Mouse (Mus musculus): ENCODE measurements around the gene Tmem236. TPM values are rescaled to one million over a fixed set of nuclear protein-coding genes. Genes with fewer than 3 reads are reported as not detected.

Tmem236 gene
- 0.25 TPM in 1 of 2 replicates, not detected in the other for total RNA-seq (2017)

DNA sequence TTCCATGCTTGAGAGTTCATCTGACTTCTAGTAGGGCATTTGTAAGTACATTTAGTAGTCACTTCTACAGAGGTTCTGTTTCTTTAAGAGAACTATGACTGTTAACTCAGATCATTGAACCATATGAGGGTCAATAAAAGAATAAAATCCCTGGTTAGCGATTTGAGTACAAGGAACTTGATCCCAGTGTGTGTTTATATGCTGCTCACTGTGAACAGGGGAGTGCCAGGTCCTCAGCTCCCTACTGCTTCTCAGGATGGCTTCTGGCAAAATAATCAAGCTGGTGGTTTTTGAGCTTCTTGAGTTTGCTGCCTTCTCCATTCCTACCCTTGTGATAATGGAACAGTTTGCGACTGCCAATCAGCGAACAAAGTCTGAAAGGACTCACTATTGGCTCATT is at the start of gene Tmem236:
Tmem236 (plus strand) TSS at position 190 of the 400 bp plus-strand sequence.
- no peak for ATAC-seq (ENCODE audit: extremely low read depth, insufficient number of reproducible peaks, low FRiP score, poor library complexity, severe bottlenecking)

DNA sequence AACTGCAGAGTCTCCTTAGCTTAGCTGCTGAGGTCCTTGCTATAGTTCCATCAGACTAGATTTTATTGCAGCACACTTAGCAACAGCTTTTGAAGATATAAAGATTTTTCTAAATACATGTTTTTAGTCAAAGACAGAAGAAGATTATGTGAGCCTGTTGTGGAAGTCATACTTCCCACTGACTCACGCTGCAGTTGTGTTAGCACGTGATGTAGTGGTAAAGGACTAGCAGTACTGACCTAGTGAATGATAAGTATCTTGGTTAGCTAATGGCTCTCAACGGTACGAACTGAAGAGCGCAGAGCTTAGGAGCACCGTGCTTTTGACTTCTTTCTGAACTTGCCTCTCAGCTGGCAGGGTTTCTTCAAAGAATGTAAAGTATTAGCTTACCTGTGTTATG is 47.9 kb upstream of the Tmem236 start:
- no peak for ATAC-seq (ENCODE audit: extremely low read depth, insufficient number of reproducible peaks, low FRiP score, poor library complexity, severe bottlenecking)

DNA sequence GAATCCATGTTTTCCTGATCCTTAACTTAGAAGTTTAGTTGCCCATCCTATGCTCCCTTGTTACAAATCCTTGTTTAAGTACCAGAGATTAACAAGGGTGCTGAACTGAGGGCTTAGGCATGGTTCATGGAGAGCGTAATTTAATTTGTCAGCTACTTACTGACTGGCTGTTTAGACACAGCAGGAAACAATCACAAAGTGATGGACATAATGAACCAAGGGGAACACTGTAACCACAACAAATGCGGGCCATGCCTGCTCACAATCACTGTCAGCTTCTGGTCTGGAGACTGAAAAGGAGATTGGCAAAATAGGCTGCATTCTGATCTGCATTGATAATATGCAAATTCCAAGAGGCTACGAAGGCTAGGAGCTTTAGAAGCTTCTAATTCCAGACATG is 46.7 kb upstream of the Tmem236 start:
- no peak for ATAC-seq (ENCODE audit: extremely low read depth, insufficient number of reproducible peaks, low FRiP score, poor library complexity, severe bottlenecking)

DNA sequence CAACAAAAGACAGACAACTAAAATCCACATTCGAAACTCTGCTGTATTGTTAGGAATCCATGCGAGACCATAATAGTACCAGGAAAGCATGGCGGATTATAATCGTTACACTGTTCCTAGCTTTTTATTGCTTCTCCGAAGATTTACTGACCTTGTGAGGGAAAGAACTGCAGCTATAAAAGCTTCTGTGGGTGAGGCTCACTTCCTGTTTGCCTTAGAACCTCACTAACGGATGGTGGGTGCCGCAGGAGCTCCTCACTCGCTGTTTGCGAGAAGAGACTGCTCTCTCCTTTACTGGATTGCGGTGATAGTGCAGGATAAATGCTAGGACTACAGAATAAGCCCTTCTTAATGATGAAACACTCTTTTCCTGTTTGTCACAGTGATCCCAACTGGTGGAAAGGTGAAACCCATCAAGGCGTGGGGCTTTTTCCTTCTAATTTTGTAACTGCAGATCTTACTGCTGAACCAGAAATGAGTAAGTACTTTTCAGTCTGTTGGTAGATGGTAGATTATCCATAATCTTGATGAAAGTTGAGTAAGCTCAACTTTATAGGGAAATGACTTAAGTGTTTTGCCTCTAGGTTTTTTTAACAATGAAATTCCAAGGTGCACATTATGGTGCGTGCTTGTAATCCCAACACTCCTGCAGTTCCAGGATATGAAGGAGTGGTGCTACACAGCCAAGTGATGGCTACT is 43.5 kb upstream of the Tmem236 start:
- ATAC-seq (ENCODE audit: extremely low read depth, insufficient number of reproducible peaks, low FRiP score, poor library complexity, severe bottlenecking) = no peak

DNA sequence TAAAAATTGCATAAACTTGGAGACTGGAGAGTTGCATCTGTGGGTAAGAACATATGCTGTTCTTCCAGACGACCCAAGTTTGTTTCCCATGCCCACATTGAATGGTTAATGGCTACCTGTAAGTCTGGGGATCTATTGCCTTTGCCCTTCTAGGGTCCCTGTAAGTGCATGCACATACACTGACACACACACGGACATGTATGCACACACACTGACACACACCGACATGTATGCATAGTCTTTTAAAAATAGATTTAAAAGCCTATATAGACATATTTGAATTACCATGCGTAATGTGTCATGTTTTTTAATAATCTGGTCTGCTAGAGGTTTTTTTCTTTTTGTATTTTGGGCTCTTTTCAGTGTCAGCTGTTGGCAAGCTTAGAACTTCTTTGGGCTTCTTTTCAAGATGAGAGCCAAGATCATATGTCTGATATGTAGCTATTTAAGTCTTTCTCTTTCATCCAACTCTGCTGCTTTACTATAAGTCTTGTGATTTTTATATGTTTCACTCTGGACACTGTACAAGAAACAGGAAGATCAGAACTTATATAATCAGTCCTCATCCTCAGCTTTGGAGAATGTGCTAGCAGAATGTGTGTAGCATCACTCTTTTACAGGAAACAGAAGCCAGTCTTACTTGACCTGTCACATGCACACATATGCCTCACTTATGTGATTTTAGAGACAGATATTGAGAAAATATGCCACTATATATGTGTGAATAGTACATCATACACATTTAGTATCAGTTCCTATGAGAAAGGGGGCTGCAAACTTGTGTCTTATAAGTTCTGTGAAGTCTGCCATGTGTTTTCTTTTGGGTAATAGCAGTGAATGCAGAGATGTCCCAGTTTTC is 41.6 kb upstream of the Tmem236 start:
- no peak for ATAC-seq (ENCODE audit: extremely low read depth, insufficient number of reproducible peaks, low FRiP score, poor library complexity, severe bottlenecking)

DNA sequence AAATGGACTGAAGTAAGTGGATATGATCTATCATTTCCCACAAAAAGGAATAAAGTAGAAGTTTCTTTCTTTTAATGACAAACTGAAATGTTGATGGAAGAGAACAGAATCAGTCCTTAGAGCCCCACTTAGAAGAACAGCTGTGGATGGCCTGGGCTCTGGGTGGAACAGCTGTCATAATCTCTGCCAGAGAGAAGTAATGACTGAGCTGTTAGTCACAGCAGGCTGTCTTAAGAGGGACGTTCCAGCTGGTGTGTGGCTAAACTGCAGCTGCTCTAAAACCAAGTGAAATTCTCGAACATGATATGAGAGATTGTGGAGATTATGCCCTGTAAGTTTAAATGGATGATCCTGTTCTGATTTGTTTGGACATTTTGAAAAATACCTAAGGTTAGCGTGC is 37.4 kb upstream of the Tmem236 start:
- ATAC-seq (ENCODE audit: extremely low read depth, insufficient number of reproducible peaks, low FRiP score, poor library complexity, severe bottlenecking) = no peak

DNA sequence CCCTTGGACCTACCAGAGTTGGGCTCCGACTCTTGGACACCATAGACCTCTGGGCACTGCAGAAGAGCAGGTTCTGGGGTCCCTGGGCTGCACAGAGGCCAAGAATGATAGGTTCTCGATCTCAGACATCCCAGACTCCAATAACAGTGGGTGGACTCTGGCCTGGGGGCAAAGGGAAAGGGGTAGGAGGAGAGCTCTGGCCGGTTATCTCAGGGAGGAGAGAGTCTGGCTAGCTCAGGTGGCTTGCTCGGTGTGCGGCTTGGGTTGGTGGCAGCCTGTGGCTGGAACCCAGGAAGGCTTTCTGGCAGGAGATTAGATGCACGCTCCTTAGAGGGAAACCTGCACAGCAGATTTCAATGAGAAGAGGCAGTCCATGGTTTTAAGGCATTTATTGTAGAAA is 34.7 kb upstream of the Tmem236 start:
- no peak for ATAC-seq (ENCODE audit: extremely low read depth, insufficient number of reproducible peaks, low FRiP score, poor library complexity, severe bottlenecking)

DNA sequence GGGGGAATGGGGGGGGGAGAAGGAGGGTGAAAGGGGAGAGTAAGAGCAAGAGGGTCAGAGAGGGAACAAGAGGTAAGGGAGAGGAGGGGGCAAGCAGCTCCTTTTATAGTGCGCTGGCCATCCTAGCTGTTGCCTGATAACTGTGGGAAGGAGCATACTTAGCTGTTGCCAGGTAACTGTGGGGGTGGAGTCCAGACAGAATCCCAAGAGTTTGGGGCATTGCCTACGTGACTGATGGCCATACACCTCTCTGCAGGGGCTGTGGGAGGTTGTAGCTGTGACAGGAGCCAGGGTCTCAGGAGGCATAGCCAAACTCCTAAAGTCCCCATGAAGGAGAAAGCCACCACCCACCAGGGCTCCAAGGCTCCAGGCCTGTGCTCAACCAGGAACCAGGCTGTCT is 34.3 kb upstream of the Tmem236 start:
- ATAC-seq (ENCODE audit: extremely low read depth, insufficient number of reproducible peaks, low FRiP score, poor library complexity, severe bottlenecking) = no peak

DNA sequence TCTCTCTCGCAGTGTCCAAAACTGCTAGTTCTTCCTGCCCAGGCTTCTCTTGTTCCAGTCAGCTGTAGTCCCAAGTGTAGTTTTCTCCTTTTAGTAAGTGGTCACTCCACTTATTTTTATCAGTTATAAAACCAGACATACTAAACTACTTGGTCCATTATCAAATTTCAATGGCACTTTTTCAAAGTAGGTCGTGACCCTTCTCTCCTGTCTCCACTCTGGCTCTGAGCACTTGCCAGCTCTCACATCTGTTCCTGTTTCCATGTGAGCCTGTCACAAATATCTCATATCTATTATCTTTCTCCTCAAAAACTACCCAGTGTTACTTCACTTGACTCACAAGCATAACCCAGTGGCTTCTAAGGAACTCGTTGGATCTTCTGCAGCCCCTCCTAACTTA is 29.0 kb upstream of the Tmem236 start:
- no peak for ATAC-seq (ENCODE audit: extremely low read depth, insufficient number of reproducible peaks, low FRiP score, poor library complexity, severe bottlenecking)

DNA sequence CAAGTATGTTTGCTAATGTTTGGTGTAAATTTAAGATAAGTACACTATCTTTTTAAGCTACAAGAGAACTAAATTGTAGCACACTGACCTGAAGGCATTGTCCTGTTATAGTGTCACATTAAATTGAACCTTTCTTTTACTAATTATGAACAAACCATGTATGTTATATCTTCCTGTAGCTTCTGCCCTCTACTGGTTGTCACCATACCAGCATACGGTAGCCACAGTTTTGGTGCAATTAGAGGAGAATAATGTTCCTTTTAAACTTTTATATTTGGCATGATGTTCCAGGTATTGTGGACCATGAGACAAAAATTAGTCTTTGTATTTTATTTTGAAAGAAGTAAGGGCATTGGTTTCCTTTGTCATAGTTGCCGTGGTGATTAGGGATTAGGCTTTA is 27.4 kb upstream of the Tmem236 start:
- no peak for ATAC-seq (ENCODE audit: extremely low read depth, insufficient number of reproducible peaks, low FRiP score, poor library complexity, severe bottlenecking)

DNA sequence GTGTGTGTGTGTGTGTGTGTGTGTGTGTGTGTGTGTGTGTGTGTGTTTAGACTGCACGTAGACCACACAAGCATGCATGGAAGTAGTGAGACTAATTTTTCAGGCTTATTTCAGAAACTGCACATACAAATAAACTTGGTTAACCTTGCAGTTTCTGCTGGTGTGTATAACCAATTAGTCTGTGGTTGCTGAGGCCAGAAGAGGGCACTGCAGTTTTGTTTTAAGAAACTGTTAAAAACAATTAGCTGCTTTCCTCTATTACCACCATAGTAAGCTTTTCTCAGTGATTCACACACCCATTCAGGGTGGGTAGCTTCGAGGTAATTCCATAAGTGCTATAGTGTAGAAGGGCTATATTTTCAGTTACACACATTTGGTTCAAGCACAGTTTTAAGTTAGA is 23.5 kb upstream of the Tmem236 start:
- ATAC-seq (ENCODE audit: extremely low read depth, insufficient number of reproducible peaks, low FRiP score, poor library complexity, severe bottlenecking) = no peak

DNA sequence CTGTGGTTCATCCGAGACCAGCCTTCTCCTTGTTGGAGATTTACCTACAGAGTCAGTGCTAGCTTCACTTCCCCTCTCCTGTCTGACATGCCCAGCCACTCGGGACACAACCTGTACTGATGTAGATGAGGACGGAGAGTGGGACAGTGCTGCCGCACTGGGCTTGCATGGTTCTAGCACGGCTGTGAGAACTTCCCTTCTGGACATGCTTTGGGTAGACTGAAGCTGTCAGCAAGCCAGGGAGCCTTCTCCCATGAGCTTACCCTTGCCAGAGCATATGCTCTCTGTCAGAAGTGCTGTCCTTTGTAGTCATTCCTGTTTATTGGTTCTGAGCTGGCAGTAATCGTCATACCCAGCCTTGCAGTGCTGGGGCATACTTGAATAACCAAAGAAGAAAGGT is 22.5 kb upstream of the Tmem236 start:
- no peak for ATAC-seq (ENCODE audit: extremely low read depth, insufficient number of reproducible peaks, low FRiP score, poor library complexity, severe bottlenecking)

DNA sequence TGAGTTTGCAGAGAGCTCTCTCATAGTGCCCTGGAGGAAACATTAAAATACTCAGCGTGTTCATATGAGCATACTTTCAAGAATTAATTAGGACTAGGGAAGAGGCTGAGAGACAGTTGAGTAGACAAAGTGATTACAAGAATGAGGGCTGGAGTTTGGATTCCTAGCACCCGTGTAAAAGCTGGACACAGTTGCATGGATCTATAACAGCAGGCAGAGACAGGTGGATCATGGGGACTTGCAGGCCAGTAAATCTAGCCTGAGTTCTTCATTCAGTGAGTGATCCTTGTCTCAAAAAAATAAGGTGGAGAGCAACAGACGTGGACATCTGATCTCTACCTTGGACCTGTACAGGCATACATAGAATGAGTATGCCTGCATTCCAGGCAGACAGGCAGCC is 15.3 kb upstream of the Tmem236 start:
- no peak for ATAC-seq (ENCODE audit: extremely low read depth, insufficient number of reproducible peaks, low FRiP score, poor library complexity, severe bottlenecking)

DNA sequence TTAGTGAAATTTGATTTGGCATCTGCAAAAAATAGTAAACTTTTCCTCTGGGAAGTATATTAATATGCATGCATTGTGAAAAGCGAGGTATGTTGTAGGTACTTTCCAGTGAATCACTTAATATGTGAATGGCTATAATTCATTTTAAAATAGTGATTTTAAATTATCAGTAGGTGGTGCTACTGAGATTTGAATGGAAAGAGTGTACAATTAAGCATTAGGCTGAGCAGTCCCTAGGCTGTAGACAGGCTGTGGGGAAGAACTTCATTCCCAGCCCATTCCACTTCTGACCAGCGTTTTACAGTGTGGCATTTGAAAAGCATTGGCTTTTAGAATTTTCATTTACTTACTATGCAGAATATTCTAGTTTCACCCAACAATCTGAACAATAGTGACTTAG is 14.6 kb upstream of the Tmem236 start:
- no peak for ATAC-seq (ENCODE audit: extremely low read depth, insufficient number of reproducible peaks, low FRiP score, poor library complexity, severe bottlenecking)

DNA sequence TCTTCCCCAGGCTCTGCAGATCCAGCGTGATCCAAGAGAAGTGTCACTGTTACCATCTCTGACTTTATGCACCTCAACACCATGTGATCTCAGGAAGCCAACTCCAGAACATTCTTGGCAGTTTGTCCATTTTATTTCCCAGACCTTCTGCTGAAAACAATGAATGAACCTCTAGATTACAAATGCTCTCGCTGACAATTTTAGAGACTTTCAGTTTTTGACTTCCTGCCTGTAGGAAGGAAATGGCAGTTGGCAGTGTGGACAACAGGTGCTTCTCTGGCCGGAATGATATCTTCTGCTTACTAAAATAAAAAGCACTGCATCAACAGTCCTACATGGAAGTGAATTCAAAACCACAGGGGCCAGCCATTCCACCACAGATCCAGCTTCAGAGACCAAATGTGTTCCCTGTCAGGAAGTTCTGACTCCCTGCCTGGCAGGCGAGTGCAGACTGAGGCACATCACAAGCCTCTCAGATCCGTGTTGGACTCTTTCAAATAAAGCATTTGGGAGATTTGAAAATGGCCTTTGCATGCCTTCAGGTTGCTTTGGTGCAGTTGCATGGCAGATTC is 9.8 kb upstream of the Tmem236 start:
- ATAC-seq (ENCODE audit: extremely low read depth, insufficient number of reproducible peaks, low FRiP score, poor library complexity, severe bottlenecking) = no peak

DNA sequence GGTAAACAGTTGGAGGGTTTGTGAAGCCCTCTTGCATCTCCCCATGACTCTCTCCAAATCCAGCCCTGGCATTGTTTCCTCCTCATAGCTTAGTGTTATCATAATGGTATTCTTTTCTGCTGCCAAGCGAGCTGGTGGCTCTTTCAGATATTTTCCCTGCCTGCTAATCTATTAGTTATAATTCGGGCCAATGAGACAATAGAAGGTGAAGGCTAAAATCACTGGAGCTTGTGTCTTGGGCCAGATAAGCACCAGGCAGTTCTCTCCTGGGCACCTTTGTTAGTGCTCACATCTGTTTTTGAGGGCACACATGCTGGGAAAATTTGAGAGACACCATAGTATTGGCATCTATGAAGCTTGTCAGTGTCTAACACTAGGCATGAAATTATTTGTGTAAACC is 9.3 kb upstream of the Tmem236 start:
- no peak for ATAC-seq (ENCODE audit: extremely low read depth, insufficient number of reproducible peaks, low FRiP score, poor library complexity, severe bottlenecking)

DNA sequence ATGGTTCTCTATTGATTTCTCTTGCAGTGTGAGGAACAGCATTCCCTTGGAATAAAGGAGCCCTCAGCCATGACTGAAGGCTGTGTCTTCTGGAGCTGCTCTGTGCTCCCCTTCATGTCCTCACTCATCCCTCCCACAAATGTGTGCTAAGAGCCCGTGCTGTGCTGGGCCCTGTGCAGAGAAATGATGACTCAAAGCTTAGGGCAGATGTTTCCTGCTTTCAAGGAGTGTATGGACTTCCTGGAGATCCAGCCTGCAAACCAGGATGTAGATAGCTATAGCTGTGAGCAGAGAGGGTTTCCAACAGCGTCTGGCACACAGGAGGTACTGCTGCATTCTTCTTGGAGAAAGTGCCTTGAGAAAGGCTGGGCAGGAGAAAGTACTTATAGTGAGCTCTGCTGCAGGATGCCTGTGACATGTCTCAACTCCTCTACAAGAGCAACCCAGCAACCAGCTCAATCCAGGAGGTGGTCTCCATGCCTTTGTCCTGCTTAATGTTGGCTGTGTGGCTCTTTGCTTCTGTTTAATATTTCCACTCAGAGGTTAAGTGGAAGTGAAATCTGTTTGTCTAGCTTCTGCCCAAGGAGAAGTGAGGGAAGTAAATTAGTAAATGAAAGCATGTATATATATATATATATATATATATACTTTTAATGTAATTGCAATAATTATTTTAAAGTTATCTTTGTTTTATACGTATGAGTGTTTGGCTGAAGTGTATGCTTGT is 8.5 kb upstream of the Tmem236 start:
- ATAC-seq (ENCODE audit: extremely low read depth, insufficient number of reproducible peaks, low FRiP score, poor library complexity, severe bottlenecking) = no peak

DNA sequence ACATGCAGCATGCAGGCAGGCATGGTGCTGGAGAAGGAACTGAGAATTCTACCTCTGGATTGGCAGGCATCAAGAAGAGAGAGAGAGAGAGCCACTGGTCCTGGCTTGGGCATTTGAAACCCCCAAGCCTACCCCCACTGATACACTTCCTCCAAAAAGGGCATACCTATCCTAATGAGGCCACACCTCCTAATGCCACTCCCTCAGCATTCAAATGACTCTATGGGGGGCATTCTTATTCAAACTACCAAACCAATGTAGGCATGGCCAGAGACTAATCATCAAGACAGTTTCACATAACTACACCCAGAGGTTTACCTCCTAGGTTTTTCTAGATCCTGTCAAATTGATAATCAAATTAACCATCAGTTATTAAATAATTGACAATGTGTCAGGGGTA is 6.6 kb upstream of the Tmem236 start:
- ATAC-seq (ENCODE audit: extremely low read depth, insufficient number of reproducible peaks, low FRiP score, poor library complexity, severe bottlenecking) = no peak

DNA sequence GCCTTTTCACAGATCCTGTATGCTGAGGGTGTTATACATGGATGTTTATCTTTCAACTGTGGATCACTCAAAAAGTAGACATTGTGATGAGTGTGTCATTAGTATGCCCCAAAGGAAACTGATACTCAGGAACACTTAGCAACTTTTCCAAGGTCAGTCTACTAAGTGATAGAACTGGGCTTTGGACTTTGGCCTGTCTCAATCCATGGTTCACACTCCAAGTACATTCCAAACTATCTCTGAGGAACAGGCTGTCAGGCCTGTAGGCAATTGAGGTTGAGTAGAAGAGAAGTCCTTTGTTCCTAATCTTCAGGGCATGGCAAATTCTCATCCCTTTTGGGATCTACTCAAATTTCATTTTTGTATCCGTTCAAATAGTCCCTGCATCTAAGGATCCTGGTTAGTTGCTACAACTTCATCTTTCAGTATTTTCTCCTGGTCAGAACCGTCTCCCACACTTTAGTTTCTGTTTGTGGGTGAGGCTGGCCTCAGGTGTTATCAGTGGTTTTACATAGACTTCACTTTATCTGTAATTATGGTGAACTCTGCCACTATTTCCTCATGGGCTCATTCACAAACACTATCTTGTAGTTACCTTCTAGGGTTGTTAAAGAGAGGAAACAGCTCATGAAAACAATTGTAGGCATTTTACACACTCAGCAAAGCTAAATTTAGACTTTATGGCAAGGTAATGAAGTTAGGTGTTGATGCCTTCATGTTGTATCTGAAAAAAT is 2.3 kb downstream of the Tmem236 start:
- ATAC-seq (ENCODE audit: extremely low read depth, insufficient number of reproducible peaks, low FRiP score, poor library complexity, severe bottlenecking) = no peak
